Mouse (Mus musculus): Measurements from ENCODE around the gene Cfap43. TPM values are rescaled to one million over a fixed set of nuclear protein-coding genes. Genes with fewer than 3 reads are reported as not detected.
A peak's percentile ranks its signal among the peaks of the same experiment; 100 is the strongest.

The Cfap43 gene
- polyA plus RNA-seq, 1 experiment from 2014 or later: 0.21 TPM

DNA sequence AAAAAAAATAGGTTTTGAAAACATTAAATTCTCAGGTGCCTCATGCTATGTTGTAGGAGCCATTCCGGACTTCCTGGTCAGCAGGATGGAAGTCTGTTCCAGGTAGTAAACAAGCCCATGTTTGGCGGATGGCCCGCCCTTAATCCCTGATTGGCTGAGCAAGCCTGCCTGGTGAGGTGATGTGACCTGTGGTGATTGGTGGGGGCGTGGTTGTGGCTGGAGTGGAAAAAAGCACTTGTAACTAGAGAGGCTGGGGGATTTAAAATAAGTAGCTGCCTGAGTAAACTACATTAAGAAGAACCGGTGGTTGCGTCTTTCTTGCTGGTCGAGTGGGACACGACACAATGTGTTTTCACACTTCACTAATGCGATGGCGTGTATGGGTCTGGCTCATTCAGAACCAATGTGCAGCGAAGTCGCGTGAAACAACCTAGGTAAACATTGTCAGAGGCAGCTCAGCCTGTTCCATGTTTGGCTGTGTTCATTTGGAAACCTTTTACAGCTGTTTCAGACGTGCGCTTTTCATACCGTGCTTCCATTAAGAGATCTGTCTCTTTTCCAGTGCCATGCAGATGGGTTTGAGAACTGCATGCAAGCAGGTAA is 15.7 kb upstream of the Cfap43 start:
- ATAC-seq (no peak), DNase-seq (ENCODE audit: low read depth, low spot score) (no peak)
- peaks cover 20% of the 10 kb centered on the region for H3K27me3 ChIP-seq
- ChIA-PET CTCF (interaction anchor here (0.9 kb wide), 2 partner anchors 53 to 69 kb away, joined by 4 read pairs; no protein-coding TSS in a partner anchor), POLR2A (no interaction called here)
- no peak for TF ChIP-seq CTCF (IDR thresholded peaks at IDR 0.05)
- in situ Hi-C loops (cut with MboI; ENCODE audit: low pct_unique_long_range_greater_than_20kb): no loop called here

DNA sequence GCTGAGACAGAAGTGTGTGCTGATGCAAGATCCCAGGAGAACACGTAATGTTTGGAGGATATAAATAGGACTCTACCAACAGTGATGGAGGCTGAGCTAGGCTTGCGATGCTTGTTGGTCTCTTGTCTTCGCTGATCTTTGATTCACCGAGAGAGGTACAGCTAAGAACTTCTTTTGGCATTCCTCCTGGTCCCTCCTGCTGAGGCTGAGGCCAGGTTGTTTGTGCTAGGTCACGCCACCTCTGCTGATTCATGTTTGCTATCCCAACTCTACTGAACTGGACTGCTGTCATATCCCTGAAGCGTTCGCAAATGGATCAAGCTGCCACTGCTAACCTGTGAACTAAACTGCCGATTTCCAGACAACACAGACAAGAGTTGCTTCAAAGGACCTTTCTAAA is 15.1 kb upstream of the Cfap43 start:
- ATAC-seq (no peak), DNase-seq (ENCODE audit: low read depth, low spot score) (no peak)
- TF ChIP-seq CTCF (IDR thresholded peaks at IDR 0.05): no peak
- CTCF ChIA-PET: interaction anchor here (0.8 to 0.9 kb wide), 3 partner anchors 11 to 68 kb away, joined by 3 to 4 read pairs (median 4); no protein-coding TSS in a partner anchor
- POLR2A ChIA-PET: no interaction called here
- peaks cover 15% of the 10 kb centered on the region for H3K27me3 ChIP-seq
- in situ Hi-C loops (cut with MboI; ENCODE audit: low pct_unique_long_range_greater_than_20kb): no loop called here

DNA sequence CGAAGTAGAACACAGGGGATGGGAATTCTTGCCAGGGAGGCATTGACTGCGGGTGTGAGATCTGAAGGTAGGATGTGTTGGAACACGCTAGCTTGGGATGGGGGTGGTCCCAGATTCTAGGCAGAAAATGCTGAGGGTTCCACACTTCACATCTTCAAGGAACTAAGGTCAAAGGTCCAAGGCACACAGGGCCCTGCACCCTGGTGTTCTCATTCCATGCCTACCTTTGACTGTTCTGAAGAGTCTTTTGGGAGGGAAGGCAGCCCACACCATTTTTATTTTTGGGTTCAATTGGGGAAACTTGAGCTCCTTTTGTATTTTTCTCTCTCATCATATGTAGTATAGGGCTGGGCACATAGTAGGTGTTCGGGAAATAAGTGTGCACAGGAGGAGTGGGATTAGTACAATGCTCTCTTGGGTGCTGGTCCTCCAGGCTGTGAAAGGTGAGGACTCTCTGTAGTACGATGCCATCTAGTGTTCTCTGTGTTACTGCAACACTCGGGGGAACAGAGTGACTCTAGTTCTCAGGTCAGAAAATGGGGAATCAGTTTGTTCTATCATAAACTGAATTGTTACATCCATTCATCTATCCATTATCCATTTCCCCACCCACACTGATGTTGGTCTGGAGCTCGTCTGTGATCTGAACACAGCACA is 13.0 kb upstream of the Cfap43 start:
- CTCF ChIA-PET: interaction anchor here (0.7 to 8.0 kb wide), 15 partner anchors 10 to 98 kb away, joined by 3 to 113 read pairs (median 7); partner anchors contain the start of genes Cfap43 and Itprip
- in situ Hi-C loops (cut with MboI; ENCODE audit: low pct_unique_long_range_greater_than_20kb): no loop called here
- DNase-seq (ENCODE audit: low read depth, low spot score): no peak

DNA sequence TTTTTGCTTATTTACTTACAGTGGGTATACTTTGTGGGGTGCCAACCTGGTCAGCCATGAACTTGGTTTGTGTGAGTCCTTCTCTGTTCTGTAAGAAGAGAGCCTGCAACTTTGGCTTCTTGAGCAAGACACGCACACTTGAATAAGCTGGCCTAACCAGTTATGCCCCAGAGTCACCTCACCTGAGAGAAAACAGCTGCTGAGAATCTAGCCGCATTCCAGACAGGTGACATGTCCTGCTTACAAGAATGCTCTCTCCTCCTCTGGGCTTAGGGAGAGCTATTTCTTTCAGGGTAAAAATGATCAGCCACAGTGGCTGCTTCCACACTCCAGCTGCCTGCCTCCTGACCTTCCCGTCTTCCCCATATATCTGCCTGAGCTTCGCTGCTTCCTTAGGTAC is 10.0 kb upstream of the Cfap43 start:
- DNase-seq (ENCODE audit: low read depth, low spot score) (no peak), ATAC-seq (peak; percentile 65)
- TF ChIP-seq CTCF (IDR thresholded peaks at IDR 0.05): no peak
- CTCF ChIA-PET: interaction anchor here (0.8 to 8.0 kb wide), 8 partner anchors 9 to 90 kb away, joined by 3 to 113 read pairs (median 4); partner anchors contain the start of genes Cfap43 and Itprip
- no peaks in the 10 kb centered on the region for H3K27me3 ChIP-seq
- POLR2A ChIA-PET: interaction anchor here (1.5 to 1.9 kb wide), 2 partner anchors 10 to 47 kb away, joined by 3 to 5 read pairs; partner anchors contain the start of genes Cfap43 and Itprip
- in situ Hi-C loops (cut with MboI; ENCODE audit: low pct_unique_long_range_greater_than_20kb): loop anchor here (5.0 kb wide), 1 partner anchor 47 kb away; no protein-coding TSS in a partner anchor

More for the DNA sequence above, 13.0 kb upstream of the Cfap43 start:
- peak; percentile 49 for TF ChIP-seq CTCF (IDR thresholded peaks at IDR 0.05)
- H3K27me3 ChIP-seq: no peaks in the 10 kb centered on the region
- POLR2A ChIA-PET: interaction anchor here (1.0 kb wide), 1 partner anchor 12 kb away, joined by 3 read pairs; no protein-coding TSS in a partner anchor
- no peak for ATAC-seq

DNA sequence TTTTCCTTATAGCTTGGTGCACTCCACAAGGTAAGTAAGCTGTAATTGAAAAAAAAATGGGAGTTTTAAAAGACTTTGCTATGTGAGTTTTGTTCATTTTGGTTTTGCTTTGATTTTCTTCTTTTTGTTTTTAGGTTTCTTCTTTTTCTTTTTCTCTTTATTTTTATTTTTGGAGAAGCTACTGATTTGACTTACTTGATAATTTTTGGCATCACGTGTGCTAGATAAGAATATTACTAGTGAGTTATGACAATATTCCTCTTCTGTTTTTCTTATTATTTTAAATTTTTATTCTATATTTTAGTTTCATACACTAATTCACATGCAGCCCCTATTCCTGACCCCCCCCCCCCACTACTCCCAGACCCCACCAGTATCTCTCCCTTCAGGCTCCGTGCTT is 7.9 kb upstream of the Cfap43 start:
- POLR2A ChIA-PET: no interaction called here
- CTCF ChIA-PET: interaction anchor here (0.8 to 8.0 kb wide), 3 partner anchors 9 to 110 kb away, joined by 3 to 113 read pairs (median 3); no protein-coding TSS in a partner anchor
- no peak for ATAC-seq
- H3K27me3 ChIP-seq: no peaks in the 10 kb centered on the region
- TF ChIP-seq CTCF (IDR thresholded peaks at IDR 0.05): no peak
- in situ Hi-C loops (cut with MboI; ENCODE audit: low pct_unique_long_range_greater_than_20kb): loop anchor here (5.0 kb wide), 1 partner anchor 45 kb away; no protein-coding TSS in a partner anchor
- no peak for DNase-seq (ENCODE audit: low read depth, low spot score)

DNA sequence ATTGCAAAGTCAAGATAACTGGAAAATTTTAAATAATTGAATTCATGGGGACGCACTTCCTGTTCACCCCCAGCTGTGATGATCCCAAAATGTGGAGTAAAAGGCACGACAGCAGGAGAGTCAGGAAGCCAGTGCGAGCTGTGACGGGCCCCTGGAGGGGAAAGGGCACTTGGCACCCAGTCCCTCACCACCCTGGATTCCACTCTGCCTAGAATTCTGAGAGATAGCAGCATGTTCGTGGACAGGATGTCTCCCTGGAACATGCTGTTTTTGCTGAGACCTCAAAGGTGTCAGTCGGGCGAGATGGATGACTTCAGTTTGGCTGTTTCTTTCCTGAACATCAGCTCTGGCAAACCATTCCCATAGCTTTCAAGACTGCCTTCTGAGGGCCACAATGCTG is 6.7 kb upstream of the Cfap43 start:
- POLR2A ChIA-PET: no interaction called here
- in situ Hi-C loops (cut with MboI; ENCODE audit: low pct_unique_long_range_greater_than_20kb): loop anchor here (5.0 kb wide), 1 partner anchor 44 kb away; no protein-coding TSS in a partner anchor
- no peak for TF ChIP-seq CTCF (IDR thresholded peaks at IDR 0.05)
- DNase-seq (ENCODE audit: low read depth, low spot score): no peak
- no peak for ATAC-seq
- no peaks in the 10 kb centered on the region for H3K27me3 ChIP-seq
- CTCF ChIA-PET: interaction anchor here (1.6 to 8.0 kb wide), 2 partner anchors 8 to 43 kb away, joined by 3 to 113 read pairs; no protein-coding TSS in a partner anchor

DNA sequence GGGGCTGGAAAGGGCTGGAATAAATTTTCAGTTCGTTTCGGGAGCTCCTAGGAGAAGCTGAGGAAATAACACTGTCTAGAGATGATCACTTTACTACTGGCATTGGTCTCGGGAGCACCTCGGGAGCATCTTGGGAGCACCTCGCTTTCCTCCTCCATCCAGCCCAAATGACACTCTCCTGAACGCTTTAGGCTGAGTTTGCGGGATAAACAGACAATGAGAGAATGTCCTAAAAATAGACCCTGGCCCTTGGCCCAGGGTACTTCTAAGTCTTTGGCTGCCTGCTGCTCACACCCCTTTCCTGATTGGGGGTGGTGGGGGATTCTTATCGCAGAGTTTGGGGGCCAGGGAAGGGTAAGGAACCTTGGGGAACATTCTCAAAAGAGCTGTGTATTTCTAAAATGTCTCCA is 884 bp upstream of the Cfap43 start:
- no peaks in the 10 kb centered on the region for H3K27me3 ChIP-seq
- POLR2A ChIA-PET: interaction anchor here (0.7 to 1.4 kb wide), 5 partner anchors 9 to 25 kb away, joined by 3 to 5 read pairs (median 3); no protein-coding TSS in a partner anchor
- CTCF ChIA-PET: interaction anchor here (0.9 to 3.0 kb wide), 10 partner anchors 9 to 55 kb away, joined by 3 to 10 read pairs (median 7); partner anchors contain the start of gene Gsto2
- no peak for TF ChIP-seq CTCF (IDR thresholded peaks at IDR 0.05)
- DNase-seq (ENCODE audit: low read depth, low spot score): peak; percentile 41
- ATAC-seq: no peak
- in situ Hi-C loops (cut with MboI; ENCODE audit: low pct_unique_long_range_greater_than_20kb): no loop called here

DNA sequence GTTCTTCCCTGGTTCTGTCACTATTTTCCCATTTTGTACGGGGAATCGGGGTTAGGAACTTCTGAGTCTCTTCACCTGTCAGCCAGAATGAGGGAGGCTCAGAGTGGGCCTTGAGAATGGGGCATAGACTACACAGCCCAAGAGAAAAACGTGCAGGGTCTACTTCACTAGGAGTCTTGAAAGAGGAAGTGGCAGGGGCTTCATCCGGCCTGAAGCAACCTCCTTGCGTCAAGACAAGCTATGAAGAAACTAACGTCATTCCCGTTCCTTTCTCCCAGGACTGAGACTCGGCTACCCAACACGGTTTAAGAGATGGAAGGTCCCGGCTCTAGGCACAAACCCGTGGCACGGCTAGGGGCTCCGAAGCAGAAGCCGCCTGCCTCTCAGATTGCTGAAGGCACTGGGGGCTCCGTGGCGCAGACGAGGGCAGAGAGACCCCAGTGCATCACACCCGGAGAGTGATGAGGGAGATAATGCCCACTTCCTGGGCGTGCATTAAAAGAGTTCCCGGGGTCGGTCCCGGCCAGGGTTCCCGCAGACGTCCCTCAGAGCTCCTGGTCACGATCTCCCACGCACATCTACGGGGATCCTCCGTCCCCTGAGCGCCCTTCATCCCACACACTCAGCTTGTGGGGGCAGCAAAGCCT is 509 bp downstream of the Cfap43 start:
- POLR2A ChIA-PET: interaction anchor here (0.6 to 1.4 kb wide), 5 partner anchors 12 to 308 kb away, joined by 3 to 4 read pairs (median 3); no protein-coding TSS in a partner anchor
- DNase-seq (ENCODE audit: low read depth, low spot score): no peak
- in situ Hi-C loops (cut with MboI; ENCODE audit: low pct_unique_long_range_greater_than_20kb): no loop called here
- no peaks in the 10 kb centered on the region for H3K27me3 ChIP-seq
- CTCF ChIA-PET: interaction anchor here (1.0 to 3.0 kb wide), 11 partner anchors 8 to 53 kb away, joined by 3 to 12 read pairs (median 8); partner anchors contain the start of gene Gsto2
- peak; percentile 17 for ATAC-seq
- no peak for TF ChIP-seq CTCF (IDR thresholded peaks at IDR 0.05)

DNA sequence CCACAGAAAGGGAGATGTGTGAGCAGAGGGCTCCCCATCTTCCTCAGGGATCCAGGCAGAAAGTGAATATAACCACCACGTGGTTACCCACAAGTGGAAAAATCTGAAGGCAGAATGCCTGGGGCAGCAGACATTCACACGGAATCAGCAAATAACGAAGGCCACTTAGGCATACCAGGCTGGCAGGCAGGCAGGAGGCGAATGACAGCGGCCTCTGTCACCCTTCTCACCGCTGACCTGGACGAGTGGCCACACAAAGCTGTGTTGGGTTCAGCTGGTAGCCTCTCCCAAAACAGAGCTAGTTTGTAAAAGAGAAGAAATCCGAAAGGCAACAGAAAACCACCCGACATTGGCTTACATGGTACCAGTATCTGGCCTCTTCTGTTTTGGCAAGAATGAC is 1.1 kb downstream of the Cfap43 start:
- no peak for TF ChIP-seq CTCF (IDR thresholded peaks at IDR 0.05)
- POLR2A ChIA-PET: interaction anchor here (0.9 kb wide), 1 partner anchor 20 kb away, joined by 3 read pairs; no protein-coding TSS in a partner anchor
- no peaks in the 10 kb centered on the region for H3K27me3 ChIP-seq
- no peak for ATAC-seq
- CTCF ChIA-PET: interaction anchor here (1.0 to 3.0 kb wide), 7 partner anchors 8 to 39 kb away, joined by 3 to 12 read pairs (median 10); no protein-coding TSS in a partner anchor
- in situ Hi-C loops (cut with MboI; ENCODE audit: low pct_unique_long_range_greater_than_20kb): no loop called here
- DNase-seq (ENCODE audit: low read depth, low spot score): no peak

DNA sequence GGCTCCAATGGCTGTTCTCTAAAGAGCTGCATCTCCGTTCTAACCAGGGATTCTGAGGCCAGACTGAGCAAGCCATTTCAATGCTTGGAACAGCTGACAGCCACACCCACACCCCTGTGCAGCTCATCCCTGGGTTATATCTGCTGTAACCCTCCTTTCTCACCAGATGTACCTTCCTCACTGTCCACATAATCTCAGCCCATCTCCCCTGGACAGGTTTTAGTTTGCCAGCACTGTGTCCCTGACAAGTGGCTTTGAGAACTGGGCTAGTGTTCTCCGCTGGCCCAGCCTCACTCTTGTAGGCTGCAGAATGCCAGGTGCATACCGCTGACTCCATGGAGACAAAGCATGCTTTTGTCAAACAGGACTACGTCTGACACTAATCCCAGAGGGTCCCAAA is 1.7 kb downstream of the Cfap43 start:
- no peak for TF ChIP-seq CTCF (IDR thresholded peaks at IDR 0.05)
- DNase-seq (ENCODE audit: low read depth, low spot score) (no peak), ATAC-seq (no peak)
- no peaks in the 10 kb centered on the region for H3K27me3 ChIP-seq
- CTCF ChIA-PET: interaction anchor here (1.0 to 3.0 kb wide), 6 partner anchors 9 to 35 kb away, joined by 3 to 12 read pairs (median 9); no protein-coding TSS in a partner anchor
- POLR2A ChIA-PET: no interaction called here
- in situ Hi-C loops (cut with MboI; ENCODE audit: low pct_unique_long_range_greater_than_20kb): no loop called here
